Mouse (Mus musculus): ENCODE measurements around the gene Cacna1h.

Gene Cacna1h

GRCm38 (mm10) chr17:25445074-25445473 lies 11.5 kb upstream of the Cacna1h start:
- DNase-seq: no peak

- no peak for DNase-seq
These were observed 9.3 kb upstream of the Cacna1h start for GRCm38 (mm10) chr17:25442889-25443288.

GRCm38 (mm10) chr17:25441417-25441816 lies 7.8 kb upstream of the Cacna1h start:
- DNase-seq: no peak

- no peak for DNase-seq
These were observed 363 bp downstream of the Cacna1h start for GRCm38 (mm10) chr17:25433223-25433616.

GRCm38 (mm10) chr17:25432433-25433181 lies 976 bp downstream of the Cacna1h start:
- DNase-seq: no peak

GRCm38 (mm10) chr17:25430534-25430933 lies 3.0 kb downstream of the Cacna1h start:
- no peak for DNase-seq

GRCm38 (mm10) chr17:25429886-25430285 lies 3.7 kb downstream of the Cacna1h start:
- DNase-seq: no peak

GRCm38 (mm10) chr17:25429240-25429639 lies 4.3 kb downstream of the Cacna1h start:
- no peak for DNase-seq

- DNase-seq: no peak
These were observed 6.1 kb downstream of the Cacna1h start for GRCm38 (mm10) chr17:25427441-25427840.

GRCm38 (mm10) chr17:25425996-25426395 lies 7.6 kb downstream of the Cacna1h start:
- DNase-seq: no peak

GRCm38 (mm10) chr17:25424526-25425080 lies 9.0 kb downstream of the Cacna1h start:
- no peak for DNase-seq

- DNase-seq: no peak
These were observed 12.6 kb downstream of the Cacna1h start for GRCm38 (mm10) chr17:25420998-25421397.

- no peak for DNase-seq
These were observed 14.7 kb downstream of the Cacna1h start for GRCm38 (mm10) chr17:25418926-25419325.

GRCm38 (mm10) chr17:25417990-25418389 lies 15.6 kb downstream of the Cacna1h start:
- DNase-seq: no peak

- DNase-seq: no peak
These were observed 17.4 kb downstream of the Cacna1h start for GRCm38 (mm10) chr17:25416219-25416618.

- no peak for DNase-seq
These were observed 18.1 kb downstream of the Cacna1h start for GRCm38 (mm10) chr17:25415421-25415913.

- no peak for DNase-seq
These were observed 18.7 kb downstream of the Cacna1h start for GRCm38 (mm10) chr17:25414917-25415316.

GRCm38 (mm10) chr17:25414209-25414608 lies 19.4 kb downstream of the Cacna1h start:
- DNase-seq: peak; percentile 96

GRCm38 (mm10) chr17:25411251-25411650 lies 22.3 kb downstream of the Cacna1h start:
- no peak for DNase-seq

GRCm38 (mm10) chr17:25410786-25411185 lies 22.8 kb downstream of the Cacna1h start:
- DNase-seq: no peak

- DNase-seq: no peak
These were observed 23.4 kb downstream of the Cacna1h start for GRCm38 (mm10) chr17:25410180-25410579.

- no peak for DNase-seq
These were observed 24.0 kb downstream of the Cacna1h start for GRCm38 (mm10) chr17:25409621-25410020.

GRCm38 (mm10) chr17:25408302-25408999 lies 25.1 kb downstream of the Cacna1h start:
- DNase-seq: no peak

GRCm38 (mm10) chr17:25407352-25407751 lies 26.2 kb downstream of the Cacna1h start:
- DNase-seq: no peak

Measured in heart, adult 11 months (tissue).